Mouse (Mus musculus) embryo, embryonic 10.5 days (tissue): ENCODE measurements at regions not wholly inside any gene's neighbourhood (a gene's known extent, or its start where the extent isn't known, plus 50 kb on each side); places are given as distances from the start of the nearest gene placed in this dataset.
"Not testable (repeated sequence)": the region's sequence is repeated elsewhere in the genome, so short reads cannot be mapped to it uniquely, and the experiment has no call there.

Experiments used
- DNase-seq: peaks from one replicate; pipeline ENCODE4 v3.0.0-alpha.2; 2015; ENCODE audit warnings: low spot score

DNA sequence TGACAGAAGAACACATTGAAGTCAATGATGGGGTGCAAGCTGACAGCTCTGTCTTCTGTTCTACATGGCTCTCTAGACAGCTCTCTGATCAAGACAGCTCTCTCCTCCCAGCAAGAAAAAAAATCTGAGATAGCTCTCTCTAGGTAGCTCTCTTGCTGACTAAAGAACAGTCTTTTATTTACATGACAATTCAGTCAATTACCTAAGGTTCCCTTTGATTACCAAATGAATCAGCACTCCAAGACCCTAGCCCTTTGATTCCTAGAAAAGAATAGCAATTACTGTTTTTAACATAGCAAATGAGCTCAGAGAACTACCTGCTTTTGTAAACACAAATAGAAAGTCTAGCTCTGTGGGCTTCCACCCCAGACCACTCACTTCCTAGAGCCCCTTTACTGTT, 264.1 kb downstream of the Gm6685 start:
- no peak for DNase-seq

DNA sequence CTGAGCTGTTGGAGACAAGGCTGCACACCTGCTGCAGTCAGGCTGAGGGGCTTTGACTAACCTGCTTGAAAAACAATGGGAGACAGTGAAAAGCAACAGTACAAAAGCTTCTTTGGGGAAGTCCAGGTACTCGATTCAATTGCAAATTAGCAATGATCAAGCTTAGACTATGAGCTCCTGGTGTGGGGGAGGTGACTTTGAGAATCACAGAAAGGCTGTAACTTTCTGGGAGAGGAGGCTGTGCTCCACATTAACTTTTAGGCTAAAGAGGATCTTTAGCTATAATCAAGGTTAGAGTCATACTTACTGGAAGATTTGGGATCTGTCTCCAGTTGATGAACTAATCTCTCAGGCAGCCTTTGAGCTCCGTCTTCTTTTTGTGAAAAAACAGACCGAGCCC, 303.4 kb downstream of the Gm6685 start:
- DNase-seq, result not testable (repeated sequence)

DNA sequence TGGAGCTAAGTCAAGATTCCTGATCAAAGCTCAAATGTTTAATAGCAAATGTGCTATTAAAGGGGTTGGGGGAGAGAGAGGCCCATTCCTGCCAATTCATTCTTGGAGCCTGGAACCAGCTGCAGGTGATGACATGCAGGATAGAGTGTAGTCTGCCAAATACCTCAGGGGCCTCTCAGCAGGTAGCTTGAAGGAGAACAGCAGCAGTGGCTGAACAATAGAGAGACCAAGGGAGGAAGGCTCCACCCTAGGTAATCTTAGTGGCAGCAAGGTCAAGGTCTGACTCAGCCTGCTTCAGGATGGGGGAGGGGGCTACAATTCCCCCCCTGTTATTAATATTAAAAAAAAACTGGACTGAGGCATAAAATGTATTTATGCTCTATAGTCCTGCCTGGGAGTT, 304.1 kb downstream of the Gm6685 start:
- DNase-seq, result not testable (repeated sequence)

DNA sequence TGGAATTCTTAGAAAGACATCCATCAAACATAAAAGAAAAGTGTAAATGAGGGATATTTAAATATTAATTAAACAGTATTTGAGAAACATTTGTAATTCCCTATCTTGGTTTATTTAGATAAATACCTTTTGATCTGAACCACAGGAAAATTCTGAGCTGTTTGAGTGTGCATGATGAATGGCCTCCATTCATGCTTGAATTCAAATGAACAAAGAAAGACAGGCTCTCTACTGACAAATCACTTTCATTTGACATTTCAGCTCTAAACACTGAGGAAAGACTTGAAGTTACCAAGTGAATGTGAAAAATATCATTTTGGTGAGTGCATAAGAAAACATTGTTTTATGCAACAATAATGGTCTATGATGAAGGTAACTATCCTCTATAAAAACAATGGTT, 316.8 kb downstream of the Gm6685 start:
- peak; percentile 13 for DNase-seq

DNA sequence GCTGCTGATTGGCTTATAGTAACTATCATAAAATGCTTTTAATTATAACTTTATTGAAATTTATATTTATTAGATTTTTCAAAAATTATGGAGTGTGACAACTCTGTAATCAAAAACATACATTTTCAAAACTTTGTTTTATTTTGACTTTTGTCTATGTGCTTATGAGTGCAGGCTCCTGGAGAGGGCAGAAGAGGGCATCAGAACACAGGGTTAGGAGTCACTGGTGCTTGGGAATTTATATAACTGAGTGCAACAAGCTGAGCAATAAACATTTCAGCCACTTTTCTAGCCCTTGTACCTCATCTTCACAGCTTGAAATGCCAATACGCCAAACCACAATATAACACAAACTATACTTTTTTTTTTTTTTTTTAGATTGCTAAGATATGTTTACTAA, 318.9 kb downstream of the Gm6685 start:
- DNase-seq, result peak; percentile 21
